Mouse (Mus musculus) inflammation-experienced regulatory T-cells, adult 16 weeks (primary cell): ENCODE results near the gene Tnfaip2. TPM values are rescaled to one million over a fixed set of nuclear protein-coding genes. Genes with fewer than 3 reads are reported as not detected.

Source experiments
- polyA plus RNA-seq: library from polyadenylated mRNA; unstranded; fragments of 100-300 nt; shearing (Covaris generic); gene quantifications from one replicate; pipeline ENCODE4 v1.2.1, GENCODE M21; 2017

Tnfaip2 gene
- polyA plus RNA-seq = 0.65 TPM

DNA sequence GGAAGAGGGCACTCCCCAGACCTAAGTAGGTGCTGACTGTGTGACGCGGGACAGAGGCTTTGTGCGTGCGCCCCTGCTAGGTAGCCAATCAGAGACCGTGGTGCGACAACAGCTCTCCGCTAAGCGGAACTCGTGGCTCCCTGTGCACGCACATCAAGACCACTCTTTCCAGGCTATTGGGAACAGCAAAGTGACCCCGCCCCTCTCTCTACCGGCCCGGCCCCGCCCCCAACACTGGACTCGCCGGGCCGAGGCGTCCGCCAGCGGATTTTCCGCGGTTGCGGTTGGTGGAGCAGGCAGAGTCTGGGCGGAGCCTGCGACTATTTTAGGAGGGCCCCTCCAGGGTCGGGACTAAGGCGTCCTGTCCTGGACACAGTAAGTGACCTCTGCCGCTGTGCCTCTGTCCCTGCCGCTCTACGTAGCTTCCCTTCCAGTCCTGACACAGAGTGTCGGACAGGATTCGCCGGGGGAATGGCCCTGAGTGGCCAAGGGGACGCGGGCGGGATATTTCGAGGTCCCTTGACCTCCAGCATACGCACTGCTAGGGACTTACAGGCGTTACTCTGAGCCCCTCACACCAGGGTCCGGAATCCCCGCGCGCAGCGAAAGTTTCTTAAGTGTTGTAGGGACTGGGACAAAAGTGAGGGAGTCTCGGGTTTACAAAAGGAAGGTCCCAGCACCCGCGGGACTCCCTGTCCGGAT, at the start of gene Tnfaip2:
TSS of gene Tnfaip2 (plus strand) at position 161 of the 702 bp plus-strand sequence.

DNA sequence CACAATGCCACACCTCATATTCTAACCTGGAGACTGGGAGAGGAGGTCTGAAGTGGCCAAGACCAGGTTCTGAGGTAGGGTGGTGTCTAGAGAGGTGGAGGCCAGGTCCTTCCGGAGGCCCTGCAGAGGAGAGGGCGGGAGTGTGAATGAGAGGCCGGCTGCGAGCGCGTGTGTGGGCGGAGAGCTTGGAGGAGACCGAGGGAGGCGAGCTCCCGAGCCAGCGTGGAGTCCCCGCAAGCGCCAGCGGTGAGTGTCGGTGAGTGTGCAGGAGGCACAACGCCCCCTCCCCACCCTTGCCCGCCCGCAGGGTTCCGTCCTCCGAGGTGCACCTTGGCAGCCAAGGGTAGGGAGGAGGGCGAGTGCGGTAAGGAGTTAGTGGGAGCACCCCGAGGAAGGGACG, 35.6 kb upstream of the Tnfaip2 start, which contains the start of gene Lbhd2:
TSS of gene Lbhd2 (plus strand) at position 188 of the 400 bp plus-strand sequence.

DNA sequence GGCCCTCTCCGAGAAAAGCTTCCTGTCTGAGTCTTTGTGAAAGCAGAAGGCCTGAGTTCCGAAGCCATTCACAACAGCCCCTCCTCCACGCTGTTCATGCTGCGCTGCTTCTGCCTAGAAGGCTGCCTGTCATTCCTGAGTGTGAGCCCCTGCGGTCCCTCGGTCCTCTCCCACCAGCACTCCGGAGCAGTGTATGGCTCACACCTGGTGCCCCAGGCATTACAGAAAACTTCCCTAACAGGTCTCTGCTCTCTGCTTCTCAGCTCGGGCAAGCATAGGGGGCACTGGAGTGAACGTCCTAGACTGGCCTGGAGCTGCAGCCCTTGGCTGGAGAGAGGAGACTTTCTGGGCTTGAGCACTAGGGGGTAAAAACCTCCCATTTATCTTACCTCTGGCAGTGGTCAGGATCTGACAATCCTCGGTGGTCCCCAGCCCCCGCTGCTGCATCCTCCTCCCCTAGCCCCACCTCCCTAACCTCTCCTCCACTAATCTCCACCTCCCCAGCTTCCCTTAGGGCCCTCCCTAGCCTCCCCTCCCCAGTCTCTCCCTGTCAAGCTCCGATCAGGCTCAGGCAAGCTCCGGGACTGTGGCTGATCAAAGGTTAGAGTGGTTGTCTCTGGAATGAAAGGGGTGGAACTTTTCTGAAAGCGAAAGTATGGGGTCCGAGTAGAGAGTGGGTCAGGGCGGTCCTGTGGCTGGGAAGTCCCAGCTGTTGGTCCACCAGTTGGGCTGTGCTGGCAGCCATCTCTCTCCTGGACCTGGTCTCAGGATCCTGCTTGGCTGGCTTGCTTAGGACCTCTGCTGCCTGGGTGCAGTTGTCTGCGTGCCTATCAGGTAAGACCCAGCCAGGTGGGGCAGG, 25.1 kb upstream of the Tnfaip2 start, which contains the start of gene Exoc3l4:
TSS of gene Exoc3l4 (plus strand) at position 97 of the 859 bp plus-strand sequence.

DNA sequence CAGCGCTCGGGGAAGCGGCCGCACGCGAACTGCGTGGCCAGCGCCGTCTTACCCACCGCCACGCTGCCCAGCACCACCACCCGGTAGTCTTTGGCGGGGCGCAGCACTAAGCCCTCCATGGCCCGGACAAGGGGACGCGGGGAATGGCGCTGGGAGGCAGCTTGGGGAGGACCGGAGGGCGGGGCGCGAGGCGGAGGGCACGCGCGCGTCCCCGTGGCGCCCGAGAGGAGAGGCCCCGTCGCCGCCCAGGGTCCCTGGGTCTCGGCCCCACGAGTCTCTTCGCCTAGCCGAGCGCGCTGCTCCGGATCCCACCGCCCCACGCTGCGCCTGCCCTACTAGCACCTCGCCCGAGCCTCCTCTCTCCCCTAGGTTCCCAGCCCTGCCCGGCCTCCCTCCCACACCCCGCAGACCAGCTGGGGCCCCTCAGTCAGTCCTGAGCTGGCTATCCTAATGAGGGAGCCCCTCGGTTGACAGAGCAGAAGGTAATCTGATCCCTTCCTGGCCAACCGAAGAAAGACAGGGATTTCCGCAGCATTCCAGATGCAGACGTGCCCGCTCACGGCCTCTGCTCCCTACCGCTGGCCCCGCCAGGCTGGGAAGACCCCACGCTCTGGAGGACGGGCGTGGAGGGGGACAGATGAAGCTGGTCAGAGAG, 43.5 kb downstream of the Tnfaip2 start, which contains the start of gene Gm266:
TSS of gene Gm266 (minus strand) at position 172 of the 655 bp plus-strand sequence.

Other genes with a start within 250 kb of the Tnfaip2 start
- gene Amn, start 171.4 kb upstream of the Tnfaip2 start, polyA plus RNA-seq = not detected
- gene Cdc42bpb, start 64.8 kb upstream of the Tnfaip2 start, polyA plus RNA-seq = 0.15 TPM
- gene Lbhd2, start 35.7 kb upstream of the Tnfaip2 start, polyA plus RNA-seq = not detected
- gene Exoc3l4, start 25.5 kb upstream of the Tnfaip2 start, polyA plus RNA-seq = 0.41 TPM
- not detected for gene Gm266, start 43.4 kb downstream of the Tnfaip2 start, polyA plus RNA-seq
- 222 TPM for gene Eif5, start 95.5 kb downstream of the Tnfaip2 start, polyA plus RNA-seq
- 14.7 TPM for gene Mark3, start 132.1 kb downstream of the Tnfaip2 start, polyA plus RNA-seq
- gene Ckb, start 229.9 kb downstream of the Tnfaip2 start, polyA plus RNA-seq = 57.8 TPM
- 19.8 TPM for gene Trmt61a, start 235.6 kb downstream of the Tnfaip2 start, polyA plus RNA-seq